Mouse (Mus musculus): ENCODE data around the gene Traf1. TPM values are rescaled to one million over a fixed set of nuclear protein-coding genes. Genes with fewer than 3 reads are reported as not detected.

Traf1 gene
- polyA plus RNA-seq, 1 experiment from 2014 or later: 2.0 TPM

- WGBS: 63% methylated on average over 9 of the region's 9 CpGs
- Histone ChIP-seq H3K36me3 (no peaks in the 10 kb centered on the region), H3K9ac (no peak overlapping the region), H3K9me3 (no peaks in the 10 kb centered on the region), H3K27me3 (no peaks in the 10 kb centered on the region), H3K4me1 (replicated peaks) (0 out of 2 replicates have a peak, but pooled peaks cover 8% of the 10 kb centered on the region), H3K4me3 (no peak overlapping the region), H3K4me2 (no peak overlapping the region), H3K27ac (replicated peaks) (no peak overlapping the region)
- no peak for ATAC-seq (ENCODE audit: low FRiP score, low read depth)
Measured at GRCm38 (mm10) chr2:34964651-34965050, 3.1 kb upstream of the Traf1 start.

- Histone ChIP-seq H3K4me1 (replicated peaks) (0 out of 2 replicates have a peak, but pooled peaks cover 8% of the 10 kb centered on the region), H3K9me3 (no peaks in the 10 kb centered on the region), H3K36me3 (no peaks in the 10 kb centered on the region), H3K4me2 (no peak overlapping the region), H3K27me3 (no peaks in the 10 kb centered on the region), H3K27ac (replicated peaks) (no peak overlapping the region), H3K4me3 (no peak overlapping the region), H3K9ac (no peak overlapping the region)
- no peak for ATAC-seq (ENCODE audit: low FRiP score, low read depth)
- 88% methylated on average over 6 of the region's 6 CpGs for WGBS
Measured at GRCm38 (mm10) chr2:34964230-34964629, 2.7 kb upstream of the Traf1 start.

GRCm38 (mm10) chr2:34963371-34963956 is 1.9 kb upstream of the Traf1 start:
- H3K27me3 ChIP-seq: no peaks in the 10 kb centered on the region
- WGBS: 87% methylated on average over 13 of the region's 13 CpGs

GRCm38 (mm10) chr2:34962893-34963292 is 1.3 kb upstream of the Traf1 start:
- 88% methylated on average over 9 of the region's 9 CpGs for WGBS
- Histone ChIP-seq H3K27ac (replicated peaks) (no peak overlapping the region), H3K27me3 (no peaks in the 10 kb centered on the region), H3K36me3 (no peaks in the 10 kb centered on the region), H3K9me3 (no peaks in the 10 kb centered on the region), H3K4me2 (no peak overlapping the region), H3K9ac (no peak overlapping the region), H3K4me3 (no peak overlapping the region), H3K4me1 (replicated peaks) (0 out of 2 replicates have a peak, but pooled peaks cover 8% of the 10 kb centered on the region)
- ATAC-seq (ENCODE audit: low FRiP score, low read depth): no peak

More at GRCm38 (mm10) chr2:34963371-34963956, 1.9 kb upstream of the Traf1 start:
- Histone ChIP-seq H3K4me1 (replicated peaks) (0 out of 2 replicates have a peak, but pooled peaks cover 8% of the 10 kb centered on the region), H3K36me3 (no peaks in the 10 kb centered on the region), H3K4me3 (no peak overlapping the region), H3K27ac (replicated peaks) (no peak overlapping the region), H3K9me3 (no peaks in the 10 kb centered on the region), H3K9ac (no peak overlapping the region), H3K4me2 (no peak overlapping the region)
- ATAC-seq (ENCODE audit: low FRiP score, low read depth): no peak

GRCm38 (mm10) chr2:34962211-34962610 is 639 bp upstream of the Traf1 start:
- no peaks in the 10 kb centered on the region for H3K9me3 ChIP-seq
- H3K27me3 ChIP-seq: no peaks in the 10 kb centered on the region
- 0 out of 2 replicates have a peak, but pooled peaks cover 8% of the 10 kb centered on the region for H3K4me1 ChIP-seq (replicated peaks)
- no peak overlapping the region for H3K4me2 ChIP-seq
- no peak overlapping the region for H3K27ac ChIP-seq (replicated peaks)
- no peaks in the 10 kb centered on the region for H3K36me3 ChIP-seq
- 88% methylated on average over 2 of the region's 2 CpGs for WGBS
- H3K9ac ChIP-seq: no peak overlapping the region
- no peak overlapping the region for H3K4me3 ChIP-seq
- no peak for ATAC-seq (ENCODE audit: low FRiP score, low read depth)

GRCm38 (mm10) chr2:34960966-34961365 is 606 bp downstream of the Traf1 start:
- Histone ChIP-seq H3K36me3 (no peaks in the 10 kb centered on the region), H3K9ac (no peak overlapping the region), H3K9me3 (no peaks in the 10 kb centered on the region), H3K4me2 (peak overlapping the region; percentile 55), H3K4me1 (replicated peaks) (0 out of 2 replicates have a peak, but pooled peaks cover 8% of the 10 kb centered on the region), H3K27ac (replicated peaks) (no peak overlapping the region), H3K4me3 (peak overlapping the region; percentile 22), H3K27me3 (no peaks in the 10 kb centered on the region)
- no peak for ATAC-seq (ENCODE audit: low FRiP score, low read depth)
- 79% methylated on average over 6 of the region's 6 CpGs for WGBS

- ATAC-seq (ENCODE audit: low FRiP score, low read depth): no peak
- no peak overlapping the region for H3K9ac ChIP-seq
- H3K4me2 ChIP-seq: no peak overlapping the region
- H3K4me1 ChIP-seq (replicated peaks): 0 out of 2 replicates have a peak, but pooled peaks cover 8% of the 10 kb centered on the region
- no peaks in the 10 kb centered on the region for H3K9me3 ChIP-seq
- H3K27ac ChIP-seq (replicated peaks): no peak overlapping the region
- H3K27me3 ChIP-seq: no peaks in the 10 kb centered on the region
- H3K36me3 ChIP-seq: no peaks in the 10 kb centered on the region
- 88% methylated on average over 5 of the region's 5 CpGs for WGBS
- H3K4me3 ChIP-seq: no peak overlapping the region
Measured at GRCm38 (mm10) chr2:34960466-34960865, 1.1 kb downstream of the Traf1 start.

GRCm38 (mm10) chr2:34958582-34958981 is 3.0 kb downstream of the Traf1 start:
- 93% methylated on average over 7 of the region's 7 CpGs for WGBS
- H3K9ac ChIP-seq: no peak overlapping the region
- H3K27ac ChIP-seq (replicated peaks): no peak overlapping the region
- no peaks in the 10 kb centered on the region for H3K27me3 ChIP-seq
- H3K9me3 ChIP-seq: no peaks in the 10 kb centered on the region
- H3K4me1 ChIP-seq (replicated peaks): 0 out of 2 replicates have a peak, but pooled peaks cover 8% of the 10 kb centered on the region
- ATAC-seq (ENCODE audit: low FRiP score, low read depth): no peak
- no peak overlapping the region for H3K4me2 ChIP-seq
- no peak overlapping the region for H3K4me3 ChIP-seq
- no peaks in the 10 kb centered on the region for H3K36me3 ChIP-seq

GRCm38 (mm10) chr2:34958036-34958435 is 3.5 kb downstream of the Traf1 start:
- Histone ChIP-seq H3K27ac (replicated peaks) (no peak overlapping the region), H3K4me2 (no peak overlapping the region), H3K4me3 (no peak overlapping the region), H3K27me3 (no peaks in the 10 kb centered on the region), H3K4me1 (replicated peaks) (0 out of 2 replicates have a peak, but pooled peaks cover 8% of the 10 kb centered on the region), H3K9me3 (no peaks in the 10 kb centered on the region), H3K36me3 (no peaks in the 10 kb centered on the region), H3K9ac (no peak overlapping the region)
- WGBS: 79% methylated on average over 7 of the region's 7 CpGs
- ATAC-seq (ENCODE audit: low FRiP score, low read depth): no peak

- H3K9me3 ChIP-seq: no peaks in the 10 kb centered on the region
- H3K27ac ChIP-seq (replicated peaks): no peak overlapping the region
- ATAC-seq (ENCODE audit: low FRiP score, low read depth): no peak
- H3K9ac ChIP-seq: no peak overlapping the region
- no peaks in the 10 kb centered on the region for H3K36me3 ChIP-seq
- no peaks in the 10 kb centered on the region for H3K27me3 ChIP-seq
- no peak overlapping the region for H3K4me2 ChIP-seq
- H3K4me1 ChIP-seq (replicated peaks): 0 out of 2 replicates have a peak, but pooled peaks cover 8% of the 10 kb centered on the region
- no peak overlapping the region for H3K4me3 ChIP-seq
- WGBS: 63% methylated on average over 1 of the region's 1 CpGs
Measured at GRCm38 (mm10) chr2:34957405-34957804, 4.2 kb downstream of the Traf1 start.

- no peaks in the 10 kb centered on the region for H3K9me3 ChIP-seq
- no peak for ATAC-seq (ENCODE audit: low FRiP score, low read depth)
- no peak overlapping the region for H3K4me3 ChIP-seq
- no peak overlapping the region for H3K9ac ChIP-seq
- WGBS: 68% methylated on average over 5 of the region's 5 CpGs
- no peaks in the 10 kb centered on the region for H3K27me3 ChIP-seq
- no peak overlapping the region for H3K4me2 ChIP-seq
- no peak overlapping the region for H3K27ac ChIP-seq (replicated peaks)
- 0 out of 2 replicates have a peak, but pooled peaks cover 8% of the 10 kb centered on the region for H3K4me1 ChIP-seq (replicated peaks)
- no peaks in the 10 kb centered on the region for H3K36me3 ChIP-seq
Measured at GRCm38 (mm10) chr2:34956941-34957340, 4.6 kb downstream of the Traf1 start.

- Histone ChIP-seq H3K4me3 (no peak overlapping the region), H3K4me2 (no peak overlapping the region), H3K27me3 (no peaks in the 10 kb centered on the region), H3K4me1 (replicated peaks) (no peaks in the 10 kb centered on the region), H3K9ac (no peak overlapping the region), H3K27ac (replicated peaks) (no peak overlapping the region), H3K9me3 (no peaks in the 10 kb centered on the region), H3K36me3 (no peaks in the 10 kb centered on the region)
- no peak for ATAC-seq (ENCODE audit: low FRiP score, low read depth)
Measured at GRCm38 (mm10) chr2:34954344-34954743, 7.2 kb downstream of the Traf1 start.
